Mouse (Mus musculus): ENCODE measurements around the gene Galc.

Gene Galc

DNA sequence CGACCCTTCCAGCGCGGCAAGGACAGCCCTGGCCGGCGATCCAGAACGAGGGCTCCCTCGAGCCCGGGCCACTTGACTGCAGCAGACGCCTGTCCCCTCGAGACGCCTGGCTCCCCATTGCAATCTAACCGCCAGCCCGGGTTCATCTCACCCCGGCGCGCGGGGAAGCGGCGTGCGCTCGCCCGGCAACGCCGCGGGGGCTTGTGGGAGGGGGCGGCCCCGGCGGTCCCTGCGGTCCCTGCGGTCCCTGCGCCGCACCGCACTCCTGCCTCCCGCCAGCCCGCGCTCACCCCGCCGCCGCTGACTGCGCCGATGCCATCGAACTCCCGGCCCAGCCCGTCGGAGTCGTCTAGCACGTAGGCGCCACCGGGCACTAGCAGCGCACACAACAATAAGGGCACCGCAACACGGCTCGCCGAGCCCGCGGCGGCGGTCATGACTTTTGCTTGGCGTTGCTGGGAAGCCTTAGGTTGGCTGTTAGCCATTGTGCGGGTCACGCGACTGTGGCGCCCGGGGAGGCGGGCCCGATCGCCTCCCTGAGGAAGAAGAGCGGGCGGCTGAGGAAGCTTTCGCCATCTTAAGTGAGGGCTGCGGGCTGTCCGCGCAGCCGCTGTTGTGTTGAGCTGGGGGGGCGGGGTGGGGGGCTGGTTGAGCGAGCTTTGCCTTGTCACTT, at the start of gene Galc:
Galc (minus strand) TSS at position 615 of the 673 bp plus-strand sequence.
- peak; percentile 94 for DNase-seq

DNA sequence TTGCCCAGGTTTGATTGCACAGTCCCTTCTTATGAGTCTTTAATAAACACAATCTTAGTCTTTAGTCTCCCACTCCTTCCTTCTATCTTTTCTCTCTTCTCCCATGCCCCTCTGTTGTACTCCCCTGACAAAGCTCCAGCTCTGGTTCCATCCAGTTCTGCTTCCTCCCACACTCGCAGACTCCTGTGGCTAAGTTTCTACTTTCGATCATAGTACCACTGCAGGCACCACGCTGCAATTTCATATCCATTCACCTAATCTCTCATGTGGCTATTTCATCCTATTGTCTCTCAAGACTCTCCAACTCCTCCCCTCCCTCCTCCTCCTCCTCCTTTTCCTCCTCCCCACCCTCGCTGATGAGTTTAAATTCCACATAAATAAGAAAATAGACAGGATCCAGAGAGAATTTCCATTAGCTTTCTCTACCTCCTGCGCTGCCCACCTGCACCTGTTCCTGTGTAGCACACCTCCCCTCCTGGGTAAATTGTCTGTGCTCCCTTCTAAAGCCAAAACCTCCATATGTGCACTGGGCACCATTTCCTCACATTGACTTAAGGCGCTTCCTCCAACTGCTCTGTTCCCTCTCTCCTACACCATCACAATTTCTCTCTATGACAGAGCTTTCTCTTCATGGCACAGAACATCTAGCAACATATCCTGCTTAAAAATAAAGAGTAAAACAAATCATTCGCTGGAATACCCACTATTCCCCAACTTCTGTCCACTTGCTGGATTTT, 48.1 kb upstream of the Galc start:
- DNase-seq: no peak

DNA sequence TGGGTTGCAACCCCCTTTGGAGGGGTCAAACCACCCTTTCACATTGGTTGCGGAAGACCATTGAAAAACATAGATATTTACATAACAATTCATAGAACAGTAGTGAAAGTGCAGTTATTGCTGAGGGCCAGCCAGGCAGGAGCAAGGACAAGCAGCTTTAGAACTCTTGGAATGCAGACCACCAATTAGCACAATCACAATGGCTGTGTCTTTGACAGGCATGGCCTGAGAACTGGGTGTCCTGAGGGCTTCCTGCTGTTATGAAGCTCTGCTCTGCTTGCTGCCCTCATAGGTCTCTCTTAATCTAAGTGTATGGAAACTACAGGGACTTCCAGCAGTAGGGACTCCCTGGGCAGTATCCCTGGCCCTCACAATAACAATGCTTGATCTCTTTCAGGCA, 43.8 kb upstream of the Galc start:
- peak; percentile 36 for DNase-seq

DNA sequence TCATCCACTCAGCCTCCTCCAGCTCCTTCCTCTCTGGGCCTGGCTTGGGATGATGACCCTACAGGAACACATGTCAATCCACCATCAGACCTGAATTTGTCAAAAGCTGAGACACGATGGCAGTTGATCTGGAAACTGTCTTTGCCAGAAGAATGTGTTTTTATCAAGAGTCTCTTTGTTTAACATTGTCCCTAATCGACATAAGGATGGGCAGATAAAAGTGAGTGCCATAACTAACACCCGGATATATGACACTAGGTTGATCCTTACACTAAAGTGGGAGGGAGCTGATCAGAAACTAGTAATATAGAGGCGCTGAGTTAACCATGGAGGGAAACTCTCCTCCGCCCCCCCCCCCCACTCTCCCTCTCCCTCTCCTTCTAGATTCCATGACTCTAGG, 42.7 kb upstream of the Galc start:
- no peak for DNase-seq

DNA sequence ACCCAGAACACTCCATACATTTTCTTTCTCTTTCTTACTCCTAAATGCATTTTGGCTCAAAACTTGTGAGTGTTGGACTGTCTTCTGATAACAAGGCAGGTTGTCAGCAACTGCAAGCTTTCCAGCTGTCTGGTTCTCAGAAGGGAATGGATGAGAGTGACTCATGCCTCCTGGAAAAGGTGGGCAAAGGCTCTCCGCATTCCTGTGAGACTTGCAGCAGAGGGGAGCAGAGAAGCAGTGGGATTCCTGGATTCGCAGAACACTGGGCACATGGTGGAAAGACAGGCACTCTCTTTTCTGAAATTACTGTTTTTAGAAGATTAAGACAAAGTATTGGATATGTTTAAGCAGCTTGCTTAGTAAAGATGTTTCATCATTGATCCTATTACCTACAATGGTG, 35.0 kb upstream of the Galc start:
- DNase-seq: no peak

DNA sequence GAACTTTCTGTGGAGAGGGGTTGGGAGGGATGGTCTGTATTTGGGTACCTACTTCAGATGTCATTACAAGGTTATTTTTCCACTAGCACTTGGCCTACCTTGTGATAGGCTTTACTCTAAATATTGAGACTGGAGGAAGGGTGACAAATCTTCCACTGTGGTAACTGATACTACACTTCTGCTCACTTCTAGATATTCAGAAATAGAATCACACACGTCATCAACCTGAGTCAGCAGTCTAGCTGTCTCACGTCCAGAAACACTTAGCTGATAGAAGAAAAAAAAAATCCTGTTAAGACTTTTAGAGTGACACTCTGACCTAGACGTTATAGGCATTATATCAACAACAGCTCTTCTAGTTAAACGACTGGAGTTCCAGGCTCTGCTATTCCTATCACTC, 33.0 kb upstream of the Galc start:
- DNase-seq: no peak

DNA sequence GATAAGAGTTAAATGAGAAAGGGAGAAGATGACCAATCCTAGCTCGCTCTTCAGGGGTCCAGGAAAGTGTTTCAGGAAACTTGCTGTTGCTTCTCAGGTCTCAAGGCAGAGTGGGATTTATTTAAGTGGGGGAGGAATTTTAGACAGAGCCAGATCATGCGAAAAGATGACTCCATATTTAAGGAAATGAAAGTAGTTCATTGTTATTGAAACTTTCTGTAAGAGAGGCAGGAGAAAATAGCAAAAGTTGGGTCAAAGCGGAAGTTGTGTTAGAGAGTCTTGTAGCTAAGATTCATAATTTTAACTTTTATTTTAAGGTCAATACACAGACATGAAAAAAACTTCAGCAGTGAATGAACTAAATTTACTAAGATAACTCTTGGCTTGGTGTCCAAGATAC, 31.2 kb upstream of the Galc start:
- no peak for DNase-seq

DNA sequence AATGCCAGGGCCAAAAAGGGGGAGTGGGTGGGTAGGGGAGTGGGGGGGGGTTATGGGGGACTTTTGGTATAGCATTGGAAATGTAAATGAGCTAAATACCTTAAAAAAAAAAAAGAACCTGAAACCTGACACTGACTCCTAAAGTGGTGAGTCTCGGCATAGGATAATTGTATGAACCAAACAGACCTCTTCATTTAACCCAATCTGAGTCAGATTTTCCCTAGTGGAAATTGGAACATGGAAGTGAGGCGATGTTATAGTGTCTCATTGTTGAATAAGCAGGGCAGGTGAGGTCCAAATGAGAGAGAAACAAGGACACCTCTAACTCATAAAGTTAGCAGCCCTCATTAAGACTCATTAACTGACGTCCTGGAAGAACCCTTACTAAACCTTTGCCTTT, 25.2 kb upstream of the Galc start:
- DNase-seq: no peak

DNA sequence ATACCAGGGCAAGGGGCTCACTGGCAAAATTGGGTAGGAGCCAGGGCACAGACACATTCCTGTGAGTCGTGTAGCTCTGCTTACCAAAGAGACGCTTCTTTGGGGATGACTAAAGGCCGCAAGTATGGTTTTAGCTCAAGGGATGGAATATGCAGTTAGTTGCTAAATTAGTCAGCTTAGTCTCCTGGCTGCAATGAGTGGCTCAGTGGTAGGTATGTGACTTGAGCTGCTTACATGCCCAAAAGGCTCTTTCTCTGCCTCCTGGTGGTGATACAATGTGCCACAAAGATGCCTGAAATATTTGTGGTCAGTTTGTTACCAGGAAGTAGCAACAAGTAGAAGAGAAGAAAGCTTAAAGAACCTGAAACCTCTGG, 24.2 kb upstream of the Galc start:
- DNase-seq: no peak

DNA sequence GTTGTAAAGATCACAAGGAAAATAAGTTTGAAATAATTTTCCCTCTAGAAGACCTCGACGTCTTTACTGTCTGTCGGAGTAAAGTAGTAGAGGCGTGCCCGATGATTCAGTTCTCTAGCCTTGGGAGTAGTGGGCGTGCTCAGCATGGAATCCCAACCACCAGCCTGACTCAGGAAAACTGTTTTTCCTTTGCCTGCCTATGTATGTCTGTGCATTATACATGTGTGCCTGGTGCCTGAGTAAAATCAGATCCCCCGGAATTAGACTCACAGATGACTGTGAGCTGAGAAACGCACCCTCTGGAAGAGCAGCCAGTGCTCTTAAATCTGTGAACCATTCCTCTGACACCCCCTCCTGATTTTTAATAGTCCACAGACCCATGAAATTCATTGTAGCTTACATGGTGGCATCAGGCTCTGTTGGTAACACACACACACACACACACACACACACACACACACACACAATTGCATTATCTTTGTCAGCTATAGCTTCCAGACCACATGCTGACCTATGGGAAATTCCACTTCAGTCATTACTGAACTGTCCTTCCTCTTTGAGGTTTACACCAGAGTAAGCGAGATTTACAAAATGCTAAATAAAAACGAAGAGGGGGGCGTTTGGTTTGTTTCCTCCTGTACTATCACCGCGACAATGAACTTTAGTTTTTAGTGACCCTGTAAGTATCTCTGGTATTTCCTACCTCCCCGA, 23.7 kb upstream of the Galc start:
- no peak for DNase-seq

DNA sequence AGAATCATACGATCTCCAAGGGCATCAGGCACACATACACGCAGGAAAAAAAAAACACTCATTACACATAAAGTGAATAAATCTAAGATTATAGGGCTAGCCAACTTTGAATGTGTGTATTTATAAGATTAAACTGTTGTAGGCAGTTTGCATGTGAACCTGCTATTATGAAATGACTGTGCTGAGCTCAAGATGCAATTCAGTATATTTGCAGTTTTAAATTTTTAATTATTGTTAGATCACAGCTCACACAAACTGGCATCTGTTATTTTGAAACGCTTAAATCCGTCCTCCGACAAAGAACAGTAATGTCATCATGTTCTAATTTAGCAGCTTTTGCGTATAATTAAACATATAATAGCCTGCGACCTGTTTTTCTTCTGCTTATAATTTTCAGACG, 21.7 kb upstream of the Galc start:
- DNase-seq: no peak

DNA sequence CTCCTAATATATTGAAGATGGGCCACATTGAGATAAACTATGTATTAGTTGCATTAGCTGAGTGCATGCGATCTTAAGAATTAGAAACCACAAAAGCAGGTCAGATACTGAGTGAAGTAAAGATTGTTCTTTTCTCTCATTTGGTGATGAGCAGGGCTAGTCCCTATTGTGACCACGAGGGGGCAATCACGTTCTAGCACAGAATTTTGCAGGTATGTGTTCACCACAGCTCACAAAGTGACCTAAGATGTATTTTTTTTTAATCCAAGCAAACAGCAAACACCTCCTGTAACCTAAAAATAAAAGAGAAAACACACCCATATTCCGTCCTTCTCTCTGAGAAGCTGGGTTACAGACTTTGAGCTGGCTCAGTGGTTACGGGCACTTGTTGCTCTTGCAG, 21.3 kb upstream of the Galc start:
- DNase-seq: peak; percentile 71

DNA sequence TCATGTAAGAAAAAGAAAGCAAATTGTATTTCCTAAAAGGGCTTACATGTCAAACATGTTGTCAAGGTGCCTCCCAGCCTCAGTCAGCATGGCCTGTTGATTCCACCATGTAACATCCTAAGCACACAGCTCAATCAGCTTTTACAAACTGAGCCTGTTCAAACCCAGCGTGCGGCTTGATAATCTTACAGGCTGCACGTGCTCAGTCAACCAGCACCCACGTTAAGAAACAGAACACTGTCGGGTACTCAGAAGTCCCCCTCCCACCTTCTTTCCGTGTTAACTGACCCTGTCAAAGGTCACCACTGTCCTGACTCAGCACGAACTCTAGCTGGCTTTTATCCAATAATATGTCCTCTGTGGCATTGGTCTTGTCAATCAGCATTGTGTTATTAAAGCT, 13.2 kb upstream of the Galc start:
- peak; percentile 14 for DNase-seq

DNA sequence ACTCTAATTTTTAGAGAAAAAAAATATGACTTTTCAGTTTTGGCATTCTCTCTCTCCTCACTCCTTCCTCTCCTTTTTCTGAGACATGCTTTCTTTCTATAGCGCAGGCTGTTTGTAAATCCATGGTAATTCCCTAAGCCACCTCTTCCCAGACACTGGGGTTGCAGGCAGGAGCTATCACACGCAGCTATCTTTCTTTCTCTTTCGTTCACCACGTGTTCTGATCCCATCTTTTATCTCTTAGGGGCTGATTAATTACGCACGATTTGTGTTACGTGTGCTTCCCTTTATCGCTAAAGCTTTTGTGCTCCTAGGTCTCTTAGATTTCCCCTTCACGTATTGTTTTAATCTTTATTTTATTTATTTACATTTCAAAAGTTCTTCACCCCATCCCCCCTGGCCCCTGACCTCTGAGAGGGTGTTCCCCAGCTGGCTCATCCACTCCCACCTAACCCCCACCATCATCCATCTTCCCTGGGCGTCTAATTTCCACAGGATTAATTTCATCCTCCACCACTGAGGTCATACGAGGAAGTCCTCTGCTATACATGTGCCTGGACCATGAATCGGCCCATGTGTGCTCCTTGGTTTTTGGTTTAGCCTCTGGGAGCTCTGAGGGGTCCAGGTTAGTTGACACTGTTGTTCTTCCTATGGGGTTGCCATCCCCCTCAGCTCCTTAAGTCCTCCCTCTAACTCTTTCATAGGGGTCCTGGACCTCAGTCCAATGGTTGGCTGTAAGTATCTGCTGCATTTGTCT, 11.7 kb upstream of the Galc start:
- DNase-seq: no peak

DNA sequence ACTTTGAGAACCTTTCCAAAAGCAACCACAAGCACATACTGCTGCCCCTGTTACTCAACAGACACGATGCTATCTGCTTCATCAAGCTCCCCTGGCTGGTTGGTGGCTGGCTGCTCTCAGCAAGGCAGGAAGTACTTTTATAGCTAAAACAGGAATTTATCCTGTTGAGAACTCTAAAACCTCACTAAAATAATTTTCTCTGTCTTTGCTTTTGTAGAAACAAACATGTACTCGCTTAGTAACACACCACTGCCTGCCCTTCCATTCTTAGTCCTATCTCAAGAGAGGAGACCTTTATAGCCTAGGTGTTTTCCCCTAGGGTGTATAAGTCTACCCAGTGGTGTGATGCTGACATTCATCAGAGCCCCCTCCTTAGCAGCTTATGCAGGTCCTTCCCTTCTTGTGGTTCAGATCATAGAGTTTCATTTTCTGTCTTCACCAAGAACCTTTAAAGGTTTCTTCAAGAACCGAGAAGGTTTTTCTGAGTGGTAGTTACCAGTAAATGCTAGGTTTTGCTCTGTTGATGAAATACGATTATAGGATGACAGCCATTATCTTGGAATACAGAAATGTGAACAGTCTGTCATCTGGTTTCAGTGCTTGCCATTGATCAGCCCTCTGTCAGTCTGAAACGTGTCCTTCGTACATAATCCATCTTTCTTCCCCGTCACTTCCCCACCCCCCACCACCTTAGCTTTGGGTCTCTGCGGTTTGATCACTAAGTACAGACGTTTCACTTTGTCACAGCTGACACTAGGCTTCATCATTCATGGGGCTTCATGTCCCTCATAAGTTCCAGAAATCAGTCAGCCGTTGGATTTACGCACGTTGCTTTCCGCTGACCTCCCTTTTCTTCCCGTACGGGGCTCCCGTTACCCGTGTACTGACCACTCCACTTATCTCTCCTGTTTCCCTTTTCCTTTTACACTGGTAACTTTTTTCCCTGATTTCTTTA, 10.8 kb upstream of the Galc start:
- no peak for DNase-seq

DNA sequence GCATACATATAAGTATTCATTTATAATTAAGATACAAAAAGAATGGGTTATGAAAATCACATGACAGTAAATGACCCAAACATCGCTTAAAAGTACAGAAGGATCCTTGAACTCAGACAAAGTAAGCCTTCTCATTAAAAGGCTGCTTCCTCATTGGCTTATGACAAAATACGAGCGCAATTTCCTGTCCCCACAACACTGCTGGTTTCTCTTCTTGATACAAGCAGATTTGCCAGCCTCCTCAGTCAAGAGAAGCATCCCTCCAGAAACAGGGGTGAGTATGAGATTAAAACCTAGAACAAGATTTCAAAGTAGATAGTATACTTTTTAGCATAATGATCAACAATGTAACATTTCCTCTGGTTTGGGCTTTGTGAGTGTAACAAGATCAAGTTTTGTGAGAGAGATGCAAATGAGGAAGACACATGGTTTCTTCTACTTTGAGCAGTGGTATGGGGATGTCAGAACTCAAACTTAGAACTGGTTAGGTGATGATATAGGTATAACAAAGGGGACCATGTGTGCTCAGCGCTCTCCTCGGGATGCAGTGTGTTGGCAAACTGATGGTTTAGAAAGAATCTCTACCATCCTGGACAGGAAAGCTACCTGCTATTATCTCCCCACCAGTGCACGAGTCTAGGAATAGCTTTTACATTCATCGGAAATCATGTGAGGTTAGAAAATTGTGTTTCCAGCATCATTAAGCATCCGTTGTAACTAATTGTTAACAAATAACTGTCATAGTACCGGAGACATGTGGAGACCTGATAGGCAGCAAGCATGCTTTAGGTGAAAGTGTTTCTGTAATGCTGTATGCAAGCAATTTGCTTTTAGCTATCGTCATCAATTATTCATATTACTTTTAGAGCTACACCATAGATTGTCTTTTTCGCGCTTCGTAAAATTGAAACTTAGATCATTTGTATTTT, 9.4 kb upstream of the Galc start, which contains the start of gene Gpr65:
Gpr65 (plus strand) TSS at position 195 of the 929 bp plus-strand sequence.
- no peak for DNase-seq

DNA sequence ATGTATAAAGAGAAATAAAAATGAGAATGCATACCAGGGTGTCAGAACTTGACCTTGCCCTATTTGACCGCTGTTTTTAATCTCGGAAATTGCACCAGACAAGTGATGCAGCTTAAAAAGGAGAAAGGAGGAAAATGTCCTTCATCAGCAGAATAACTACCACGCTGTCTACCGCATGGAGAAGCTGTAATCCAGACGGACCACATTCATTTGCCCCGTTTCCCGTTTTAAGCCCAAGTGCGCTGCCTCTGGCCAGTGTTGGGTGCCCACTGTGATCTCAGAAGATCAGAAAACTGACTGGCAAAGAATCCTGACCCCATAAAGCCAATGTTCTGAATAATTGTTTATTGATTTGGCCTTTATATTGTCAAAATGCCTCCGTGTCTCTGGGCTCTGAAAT, 6.4 kb upstream of the Galc start:
- DNase-seq: no peak

DNA sequence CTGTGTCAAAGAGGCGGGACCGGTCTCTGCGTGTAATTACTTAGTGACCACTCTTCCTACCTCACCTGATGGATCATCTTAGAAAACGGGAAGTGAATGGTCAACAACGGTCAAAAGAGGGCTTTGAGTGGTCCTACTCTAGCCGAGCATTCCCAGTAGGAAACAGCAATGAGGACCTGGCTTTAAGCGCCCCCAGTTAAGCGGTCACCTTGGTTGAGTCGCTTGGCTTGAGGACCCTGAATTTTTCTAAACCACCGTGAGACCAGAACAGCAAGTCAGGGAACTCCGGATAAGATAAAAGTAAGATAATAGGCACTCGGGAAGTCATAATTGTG, 226 bp upstream of the Galc start:
- no peak for DNase-seq

DNA sequence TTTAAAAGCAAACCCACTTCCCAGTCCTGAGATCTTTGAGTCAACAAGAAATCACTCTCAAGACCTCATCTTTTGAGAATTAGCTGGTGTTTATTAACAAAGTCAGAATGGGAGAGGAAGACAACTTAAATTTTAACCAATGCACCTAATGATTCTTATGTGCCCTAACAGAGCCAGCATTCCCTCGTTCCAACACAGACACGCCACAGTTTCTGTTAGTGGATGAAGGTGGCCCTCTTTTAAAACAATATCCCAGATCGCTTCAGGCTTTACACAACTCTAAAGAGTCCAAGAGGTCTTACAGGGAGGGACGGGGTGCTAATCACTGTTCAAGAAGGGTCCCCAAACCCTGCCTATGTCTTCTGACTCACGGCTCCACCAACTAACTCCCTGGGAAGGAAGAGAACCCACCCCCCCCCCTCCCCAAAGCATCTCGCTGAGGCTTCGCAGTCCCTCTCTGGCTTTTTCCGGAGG, 851 bp downstream of the Galc start:
- DNase-seq: no peak

DNA sequence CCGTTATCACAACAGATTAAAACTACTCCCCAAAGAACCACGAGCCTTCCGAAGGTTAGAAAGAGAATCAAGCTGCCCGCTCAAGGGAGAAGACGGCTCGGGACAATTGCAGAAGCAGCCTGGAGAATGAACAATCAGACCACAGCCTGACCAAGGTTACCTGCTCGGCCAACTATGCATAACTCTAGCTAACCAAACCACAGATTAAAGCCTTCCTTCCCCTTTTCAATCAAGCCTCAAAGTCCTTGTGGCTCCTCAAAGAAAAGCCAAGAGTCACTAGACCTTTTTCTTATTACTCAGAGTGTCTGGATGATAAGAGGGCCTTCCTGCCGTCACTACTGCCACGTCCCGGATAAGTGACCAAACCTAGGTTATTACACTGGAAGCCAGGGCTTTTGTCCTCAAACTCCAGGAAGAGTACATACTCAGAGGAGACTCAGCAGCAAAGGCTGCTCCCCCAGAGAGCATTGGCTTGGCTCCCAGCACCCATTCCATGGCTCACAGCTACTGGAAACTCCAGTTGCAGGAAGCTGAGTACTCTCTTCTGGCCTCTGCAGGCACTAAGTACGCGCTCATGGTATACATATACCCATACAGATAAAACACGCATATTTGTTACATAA, 3.8 kb downstream of the Galc start:
- no peak for DNase-seq

DNA sequence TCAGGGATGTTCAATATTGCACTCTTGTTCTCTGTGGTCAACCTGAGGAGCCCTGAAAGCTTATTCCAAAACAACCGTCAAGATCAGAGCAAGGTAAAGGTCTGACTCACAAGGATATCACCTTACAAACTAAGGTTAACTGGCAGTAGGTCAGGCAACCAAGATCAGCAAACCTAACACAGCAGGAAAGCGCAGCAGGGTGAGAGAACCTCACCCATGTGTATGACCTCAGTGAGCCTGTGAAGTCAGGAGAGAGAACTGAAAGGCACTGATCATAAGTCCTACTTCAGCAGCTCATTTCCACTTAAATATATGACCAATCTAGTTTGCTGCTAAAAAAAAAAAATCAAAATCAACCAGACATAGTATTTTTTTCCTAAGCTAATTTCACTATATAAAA, 6.8 kb downstream of the Galc start:
- DNase-seq: no peak
